Mouse (Mus musculus): ENCODE measurements around the gene Cenpj. TPM values are rescaled to one million over a fixed set of nuclear protein-coding genes. Genes with fewer than 3 reads are reported as not detected.

Cenpj gene
- polyA plus RNA-seq, 1 experiment from 2014 or later = 22.1 TPM

- 78% methylated on average over 2 of the region's 2 CpGs for WGBS
- Histone ChIP-seq H3K4me1 (ENCODE audit: control insufficient read depth, insufficient read depth, low read length) (no peaks in the 10 kb centered on the region), H3K4me3 (ENCODE audit: low read depth, low read length) (no peak overlapping the region), H3K9ac (ENCODE audit: low read length) (no peak overlapping the region), H3K36me3 (ENCODE audit: control insufficient read depth, insufficient read depth, low read length) (no peaks in the 10 kb centered on the region), H3K9me3 (ENCODE audit: control insufficient read depth, low read length) (no peaks in the 10 kb centered on the region), H3K27ac (replicated peaks; ENCODE audit: low read depth, low read length) (no peak overlapping the region), H3K27me3 (ENCODE audit: control insufficient read depth, insufficient read depth, low read length) (no peaks in the 10 kb centered on the region), H3K4me2 (ENCODE audit: low read depth, severe bottlenecking) (no peak overlapping the region)
- no peak for DNase-seq (ENCODE audit: low spot score)
- no peak for ATAC-seq (ENCODE audit: insufficient number of reproducible peaks, low FRiP score, low TSS enrichment, low read depth)
These were observed 60.5 kb downstream of the Cenpj start for GRCm38 (mm10) chr14:56514775-56515174.

- Histone ChIP-seq H3K4me2 (ENCODE audit: low read depth, severe bottlenecking) (no peak overlapping the region), H3K27ac (replicated peaks; ENCODE audit: low read depth, low read length) (no peak overlapping the region), H3K9ac (ENCODE audit: low read length) (no peak overlapping the region), H3K4me1 (ENCODE audit: control insufficient read depth, insufficient read depth, low read length) (no peaks in the 10 kb centered on the region), H3K9me3 (ENCODE audit: control insufficient read depth, low read length) (no peaks in the 10 kb centered on the region), H3K27me3 (ENCODE audit: control insufficient read depth, insufficient read depth, low read length) (no peaks in the 10 kb centered on the region), H3K4me3 (ENCODE audit: low read depth, low read length) (no peak overlapping the region), H3K36me3 (ENCODE audit: control insufficient read depth, insufficient read depth, low read length) (no peaks in the 10 kb centered on the region)
- DNase-seq (ENCODE audit: low spot score) = peak; percentile 65
- no peak for ATAC-seq (ENCODE audit: insufficient number of reproducible peaks, low FRiP score, low TSS enrichment, low read depth)
- 23% methylated on average over 6 of the region's 6 CpGs for WGBS
These were observed 63.1 kb downstream of the Cenpj start for GRCm38 (mm10) chr14:56512084-56512483.

DNA sequence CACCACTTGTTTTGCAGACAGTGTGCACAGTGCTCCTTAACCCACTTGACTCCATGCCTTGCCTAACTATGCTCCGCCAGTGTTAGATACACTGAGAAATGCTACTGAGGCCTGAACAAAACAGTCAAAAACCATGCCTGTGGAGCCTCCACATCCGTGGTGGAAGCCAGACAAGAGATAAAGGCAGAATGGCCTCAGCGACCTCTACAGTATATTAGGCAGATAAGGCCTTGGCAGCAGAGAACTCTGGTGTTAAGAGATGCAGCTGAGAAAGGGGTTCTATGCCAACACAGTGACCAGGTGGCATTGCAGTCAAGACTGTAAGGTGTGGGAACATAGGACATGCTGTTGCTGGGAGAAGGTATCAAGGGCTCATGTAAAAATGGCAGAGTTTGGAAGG is 68.5 kb downstream of the Cenpj start:
- Histone ChIP-seq H3K4me3 (ENCODE audit: low read depth, low read length) (no peak overlapping the region), H3K9ac (ENCODE audit: low read length) (no peak overlapping the region), H3K4me1 (ENCODE audit: control insufficient read depth, insufficient read depth, low read length) (no peaks in the 10 kb centered on the region), H3K27me3 (ENCODE audit: control insufficient read depth, insufficient read depth, low read length) (no peaks in the 10 kb centered on the region), H3K27ac (replicated peaks; ENCODE audit: low read depth, low read length) (no peak overlapping the region), H3K36me3 (ENCODE audit: control insufficient read depth, insufficient read depth, low read length) (no peaks in the 10 kb centered on the region), H3K9me3 (ENCODE audit: control insufficient read depth, low read length) (no peaks in the 10 kb centered on the region), H3K4me2 (ENCODE audit: low read depth, severe bottlenecking) (no peak overlapping the region)
- DNase-seq (ENCODE audit: low spot score) (no peak), ATAC-seq (ENCODE audit: insufficient number of reproducible peaks, low FRiP score, low TSS enrichment, low read depth) (no peak)
- 73% methylated on average over 3 of the region's 3 CpGs for WGBS

- Histone ChIP-seq H3K36me3 (ENCODE audit: control insufficient read depth, insufficient read depth, low read length) (no peaks in the 10 kb centered on the region), H3K9me3 (ENCODE audit: control insufficient read depth, low read length) (no peaks in the 10 kb centered on the region), H3K4me3 (ENCODE audit: low read depth, low read length) (no peak overlapping the region), H3K4me1 (ENCODE audit: control insufficient read depth, insufficient read depth, low read length) (no peaks in the 10 kb centered on the region), H3K4me2 (ENCODE audit: low read depth, severe bottlenecking) (no peak overlapping the region), H3K27me3 (ENCODE audit: control insufficient read depth, insufficient read depth, low read length) (no peaks in the 10 kb centered on the region), H3K27ac (replicated peaks; ENCODE audit: low read depth, low read length) (no peak overlapping the region), H3K9ac (ENCODE audit: low read length) (no peak overlapping the region)
- ATAC-seq (ENCODE audit: insufficient number of reproducible peaks, low FRiP score, low TSS enrichment, low read depth) (no peak), DNase-seq (ENCODE audit: low spot score) (no peak)
- 66% methylated on average over 4 of the region's 4 CpGs for WGBS
These were observed 72.8 kb downstream of the Cenpj start for GRCm38 (mm10) chr14:56502407-56502806.

DNA sequence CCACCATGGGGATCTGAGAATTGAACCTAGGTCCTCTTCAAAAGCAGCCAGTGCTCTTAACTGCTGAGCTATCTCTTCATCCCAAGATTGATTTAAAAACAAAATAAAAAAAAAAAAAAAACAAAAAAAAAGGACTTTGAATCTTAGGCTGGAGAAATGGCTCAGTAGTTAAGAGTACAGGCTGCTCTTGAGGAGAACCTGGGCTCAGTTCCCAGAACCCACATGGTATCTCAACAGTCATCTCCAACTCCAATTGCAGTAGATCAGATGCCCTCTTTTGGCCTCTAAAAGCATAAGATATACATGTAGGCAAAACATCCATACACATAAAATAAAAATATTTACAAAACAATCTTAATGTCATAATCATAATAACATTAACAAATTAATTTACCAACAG is 85.4 kb downstream of the Cenpj start:
- no peaks in the 10 kb centered on the region for H3K4me1 ChIP-seq (ENCODE audit: control insufficient read depth, insufficient read depth, low read length)
- ATAC-seq (ENCODE audit: insufficient number of reproducible peaks, low FRiP score, low TSS enrichment, low read depth) (no peak), DNase-seq (ENCODE audit: low spot score) (no peak)
- H3K9ac ChIP-seq (ENCODE audit: low read length) = no peak overlapping the region
- no peak overlapping the region for H3K4me3 ChIP-seq (ENCODE audit: low read depth, low read length)
- H3K4me2 ChIP-seq (ENCODE audit: low read depth, severe bottlenecking) = no peak overlapping the region
- H3K9me3 ChIP-seq (ENCODE audit: control insufficient read depth, low read length) = no peaks in the 10 kb centered on the region
- H3K27ac ChIP-seq (replicated peaks; ENCODE audit: low read depth, low read length) = no peak overlapping the region
- H3K36me3 ChIP-seq (ENCODE audit: control insufficient read depth, insufficient read depth, low read length) = no peaks in the 10 kb centered on the region
- H3K27me3 ChIP-seq (ENCODE audit: control insufficient read depth, insufficient read depth, low read length) = no peaks in the 10 kb centered on the region

Other genes with a start within 250 kb of the Cenpj start
- 0.06 and 0.12 TPM in 2 replicates for gene Atp12a, start 210.4 kb downstream of the Cenpj start, polyA plus RNA-seq (2014; fragmentation: Nextera tagmentation; extraction: Ambion mirVana)
- 0.88 and 1.7 TPM in 2 replicates for gene Rnf17, start 172.8 kb downstream of the Cenpj start, polyA plus RNA-seq (2014; fragmentation: Nextera tagmentation; extraction: Ambion mirVana)
- gene Parp4, start 194 bp upstream of the Cenpj start, polyA plus RNA-seq (2014; fragmentation: Nextera tagmentation; extraction: Ambion mirVana) = 2.2 and 2.8 TPM in 2 replicates
- 44.1 and 49.0 TPM in 2 replicates for gene Mphosph8, start 92.8 kb upstream of the Cenpj start, polyA plus RNA-seq (2014; fragmentation: Nextera tagmentation; extraction: Ambion mirVana)
- 54.0 and 57.4 TPM in 2 replicates for gene Pspc1, start 202.9 kb upstream of the Cenpj start, polyA plus RNA-seq (2014; fragmentation: Nextera tagmentation; extraction: Ambion mirVana)
- gene Zmym5, start 236.3 kb upstream of the Cenpj start, polyA plus RNA-seq (2014; fragmentation: Nextera tagmentation; extraction: Ambion mirVana) = 23.9 and 26.6 TPM in 2 replicates

Data from limb, embryonic 11.5 days (tissue).